8 mouse cellular contexts compared by ENCODE assay signal in the genomic region with DNA sequence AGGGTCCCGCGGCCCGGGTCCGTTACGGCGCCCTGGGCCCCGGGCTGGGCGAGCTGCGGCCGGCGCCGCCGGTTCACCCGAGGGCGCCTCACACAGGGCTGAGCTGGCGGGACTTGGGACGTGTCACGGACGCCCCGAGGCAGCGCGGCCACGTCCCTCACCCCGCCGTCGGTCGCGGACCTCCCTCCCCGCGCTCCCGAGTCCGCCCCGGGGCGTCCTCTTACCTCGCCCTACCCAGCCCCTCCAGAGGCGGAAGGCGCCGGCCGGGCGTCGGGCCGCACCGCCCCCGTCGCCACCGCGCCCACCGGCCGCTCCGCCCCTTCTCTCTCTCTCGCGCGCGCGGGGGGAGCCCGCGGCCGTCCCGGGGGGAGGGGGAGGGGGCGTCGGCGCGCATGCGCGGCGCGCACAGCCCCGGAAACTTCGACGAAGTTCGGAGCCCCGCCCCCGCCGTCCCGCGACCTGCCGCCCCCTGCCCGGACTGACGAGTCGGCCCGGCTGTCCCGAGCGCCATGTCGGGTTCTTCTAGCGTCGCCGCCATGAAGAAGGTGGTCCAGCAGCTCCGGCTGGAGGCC. TPM values are rescaled to one million over a fixed set of nuclear protein-coding genes. Genes with fewer than 3 reads are reported as not detected.
DNase-seq lines count a peak whose midpoint lies in the region; ATAC-seq lines count a peak whose summit lies in the region.

A gene (minus strand): TSS at position 323 of the 572 bp plus-strand sequence.
A gene (plus strand): TSS at position 377 of the 572 bp plus-strand sequence.

- DNase-seq in adipocyte (ENCODE audit: low spot score): peak; percentile 91
- peak; percentile 89 for DNase-seq in embryo, embryonic 10.5 days (ENCODE audit: low spot score)
- DNase-seq in gastrocnemius, postnatal 14 days: peak; percentile 89
- peak; percentile 49 to 63 for DNase-seq in left cerebral cortex, postnatal 25 days (ENCODE audit: low spot score in 2 of 2)
- peak; percentile 78 to 82 for DNase-seq in right cerebral cortex, postnatal 10 days (ENCODE audit: low spot score in 2 of 2)
- peak; percentile 86 for DNase-seq in urinary bladder, postnatal 25 days (ENCODE audit: low spot score)

- intact Hi-C loops in gastrocnemius, postnatal 14 days (cut with DNase I; ENCODE audit: low total_unique reads): no loop called here
- intact Hi-C loops in left cerebral cortex, postnatal 25 days (cut with DNase I): loop anchor here (5.0 to 10.0 kb wide), 2 partner anchors 157 to 315 kb away; no protein-coding TSS in a partner anchor

- ATAC-seq in inflammation-experienced regulatory T-cells, adult 6 months: peak; percentile 66
- ATAC-seq in megakaryocyte-erythroid progenitor cell, adult 5-6 weeks (replicated peaks; ENCODE audit: low FRiP score, low TSS enrichment, poor library complexity, severe bottlenecking): peak; percentile 84

RNA-seq across cellular contexts. Expression of the first gene that starts in this region (rescaled TPM):
- total RNA-seq in gastrocnemius, postnatal 14 days (2021): 1 to 10 TPM; 2.5 to 3.7 TPM
- polyA plus RNA-seq in inflammation-experienced regulatory T-cells, adult 6 months (2017; shearing (Covaris generic)): 10 to 100 TPM in 1 of 3 experiments, 1 to 10 TPM in 2; 7.9 to 10.4 (median 9.6) TPM
- 1 to 10 TPM; 4.0 to 6.7 TPM for total RNA-seq in left cerebral cortex, postnatal 25 days (2021)
- 6.9 and 7.8 TPM in 2 replicates for total RNA-seq in megakaryocyte-erythroid progenitor cell, adult 5-6 weeks (2014; fragmentation: Nextera tagmentation)
- total RNA-seq in megakaryocyte-erythroid progenitor cell, adult 5-6 weeks (2017): 4.7 and 32.3 TPM in 2 replicates

RNA-seq across cellular contexts. Expression of the second gene that starts in this region (rescaled TPM):
- 100 to 1,000 TPM; 233 to 275 TPM for total RNA-seq in gastrocnemius, postnatal 14 days (2021)
- polyA plus RNA-seq in inflammation-experienced regulatory T-cells, adult 6 months (2017; shearing (Covaris generic)): 100 to 1,000 TPM; 359 to 368 (median 360) TPM
- 10 to 100 TPM; 47.3 to 49.9 TPM for total RNA-seq in left cerebral cortex, postnatal 25 days (2021)
- total RNA-seq in megakaryocyte-erythroid progenitor cell, adult 5-6 weeks (2014; fragmentation: Nextera tagmentation): 208 and 251 TPM in 2 replicates
- 69.8 and 110 TPM in 2 replicates for total RNA-seq in megakaryocyte-erythroid progenitor cell, adult 5-6 weeks (2017)

Comparison
In these comparisons a context has a peak if more than half of its experiments do, and no peak if none do; other contexts are left out.
1. Peak in every context shown above with its lines: DNase-seq and ATAC-seq.